Mouse (Mus musculus) adrenal gland, postnatal 36 days (tissue): Measurements from ENCODE around the gene Olfr427. TPM values are rescaled to one million over a fixed set of nuclear protein-coding genes. Genes with fewer than 3 reads are reported as not detected.
"Not testable (repeated sequence)": the region's sequence is repeated elsewhere in the genome, so short reads cannot be mapped to it uniquely, and the experiment has no call there.

Experiments
- DNase-seq, 2 experiments: peaks; one replicate each; pipeline ENCODE4 v3.0.0; 2021; ENCODE audit warnings: mixed read lengths in 1 of 2
- long read RNA-seq, 2 experiments: library from polyadenylated mRNA; stranded (forward); transcript quantifications; one replicate each; pipeline ENCODE4 v2.0.0; 2021; ENCODE audit warnings: borderline sequencing depth in 2 of 2
- total RNA-seq, 2 experiments: library from RNA; stranded (reverse); gene quantifications; 2 replicates each; pipeline ENCODE4 v1.2.3; 2021

The Olfr427 gene
- total RNA-seq: not detected
- long read RNA-seq, experiment 1: 0 reads
- long read RNA-seq, experiment 2: 0 reads

DNA sequence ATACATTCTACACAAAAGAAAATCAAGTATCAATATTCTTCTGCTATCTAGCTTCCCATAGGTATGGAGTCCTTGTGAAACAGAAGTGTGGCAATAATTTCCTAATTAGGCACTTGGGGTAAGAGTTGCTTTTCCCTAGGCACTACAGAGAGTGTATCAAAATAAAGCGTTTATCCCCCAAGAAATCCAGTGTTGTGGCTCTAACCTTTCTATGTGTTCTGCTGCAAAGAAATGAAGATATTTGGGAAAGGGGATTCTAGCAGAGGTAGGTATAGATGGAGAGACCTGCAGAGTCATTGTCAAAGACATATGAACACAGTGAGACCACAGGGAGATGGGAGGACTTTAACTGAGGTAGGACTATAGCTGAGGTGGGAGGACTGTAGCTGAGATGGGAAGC lies at the start of gene Olfr427:
Olfr427 (plus strand) TSS at position 301 of the 400 bp plus-strand sequence.
- no peak for DNase-seq

GRCm38 (mm10) chr1:174048227-174048626 lies 48.5 kb upstream of the Olfr427 start:
- DNase-seq: not testable (repeated sequence)

DNA sequence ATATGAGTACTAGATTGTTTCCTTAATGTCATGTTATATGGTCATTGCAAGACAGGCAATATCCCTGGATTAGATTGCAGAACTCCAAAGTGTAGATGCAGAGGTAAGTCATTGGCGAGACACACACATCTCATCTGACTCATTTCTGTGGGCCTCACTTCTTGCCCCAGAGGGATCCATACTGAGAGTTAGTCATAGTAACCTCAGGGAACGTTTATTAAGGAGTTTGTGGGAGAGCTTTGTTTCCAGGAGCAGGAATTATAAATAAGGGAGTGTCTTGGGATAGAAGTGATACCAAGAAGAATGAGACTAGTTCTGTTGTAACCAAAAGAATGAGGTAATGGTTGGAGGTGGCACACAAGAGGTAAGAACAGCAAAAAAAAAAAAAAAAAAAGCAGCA lies 47.8 kb upstream of the Olfr427 start, which contains the start of gene Olfr432:
Olfr432 (plus strand) TSS at position 313 of the 400 bp plus-strand sequence.
- DNase-seq: no peak

DNA sequence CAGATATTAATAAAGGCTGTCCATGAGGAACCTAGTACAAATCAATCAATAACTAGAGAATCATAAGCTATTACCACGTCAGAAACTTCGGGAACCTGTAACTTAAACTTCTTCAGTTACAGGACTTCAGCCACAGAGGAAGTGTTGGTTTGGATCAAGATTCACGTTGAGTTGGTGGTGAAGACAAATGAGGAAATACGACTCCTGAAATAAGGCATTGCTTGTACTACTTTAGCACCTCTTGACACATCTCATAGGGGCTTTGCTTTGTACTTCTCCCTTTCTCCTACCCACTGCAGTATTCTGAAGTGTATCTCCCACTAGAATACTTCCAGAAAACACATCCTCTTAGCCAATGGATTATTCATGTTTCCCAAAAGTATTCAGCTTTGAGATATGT lies 47.3 kb upstream of the Olfr427 start:
- not testable (repeated sequence) for DNase-seq

GRCm38 (mm10) chr1:174050532-174050931 lies 46.2 kb upstream of the Olfr427 start:
- DNase-seq: no peak

DNA sequence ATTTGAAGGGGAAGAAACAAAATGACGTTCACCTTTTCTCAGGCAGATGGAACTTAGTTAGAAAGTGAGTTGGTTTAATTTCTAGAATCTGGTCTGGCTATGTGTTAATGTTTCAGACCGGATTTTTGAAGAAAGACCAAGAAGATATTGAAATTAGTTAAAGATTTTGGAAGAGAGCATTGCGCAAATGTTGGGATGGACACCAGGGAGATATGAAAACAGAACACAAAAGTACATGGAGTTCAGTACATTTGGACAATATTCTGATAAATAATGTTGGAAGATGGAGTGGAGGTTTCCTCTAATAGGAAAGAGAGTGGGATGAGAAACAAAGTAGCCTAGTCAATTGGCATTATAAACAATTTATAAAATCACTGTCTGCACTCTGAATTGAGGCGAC lies 45.2 kb upstream of the Olfr427 start:
- no peak for DNase-seq

DNA sequence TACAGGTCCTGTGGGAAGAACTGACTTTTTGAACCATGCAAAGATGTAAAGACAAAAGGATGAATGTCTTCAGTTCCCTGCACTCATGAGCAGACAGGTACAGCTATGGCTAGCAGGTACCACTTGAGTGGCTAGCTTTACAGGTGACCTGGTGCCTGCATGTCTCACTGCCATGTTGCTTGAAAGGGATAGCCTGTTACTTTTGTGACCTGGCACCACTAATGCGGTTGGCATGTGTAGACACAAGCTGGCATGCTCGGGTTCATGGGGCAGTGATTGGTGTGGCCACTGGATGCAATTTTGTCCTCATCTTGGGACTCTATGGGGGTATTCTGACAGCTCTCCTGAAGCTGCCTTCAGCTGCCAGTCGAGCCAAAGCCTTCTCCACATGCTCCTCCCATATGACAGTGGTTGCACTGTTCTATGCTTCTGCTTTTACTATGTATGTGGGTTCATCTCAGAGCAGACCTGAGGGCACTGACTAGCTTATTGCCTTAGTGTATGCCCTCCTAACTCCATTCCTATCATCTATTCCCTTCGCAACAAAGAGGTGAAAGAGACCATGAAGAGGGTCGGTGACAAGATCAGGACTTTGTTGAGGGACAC lies 44.7 kb upstream of the Olfr427 start:
- no peak for DNase-seq

GRCm38 (mm10) chr1:174052981-174053380 lies 43.7 kb upstream of the Olfr427 start:
- DNase-seq: peak in 1 of 2 experiments; percentile 5

DNA sequence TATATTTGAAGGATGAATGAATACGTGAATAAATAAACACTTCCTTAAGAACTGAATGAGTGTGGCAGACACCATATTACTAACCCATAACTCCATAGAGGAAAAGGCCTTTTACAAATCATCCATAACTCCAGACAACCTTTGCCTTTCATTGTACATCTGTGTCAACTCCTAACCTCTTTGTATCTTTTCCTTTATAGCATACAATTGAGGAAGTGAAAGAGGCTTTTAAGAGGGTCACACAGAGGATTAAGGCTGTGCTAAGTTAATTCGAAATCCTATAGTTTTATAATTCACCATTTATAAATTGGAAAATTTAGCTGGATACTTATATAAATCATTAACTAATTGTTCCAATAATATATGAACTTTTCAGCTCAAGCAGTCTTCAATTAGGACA lies 41.4 kb upstream of the Olfr427 start:
- no peak for DNase-seq

DNA sequence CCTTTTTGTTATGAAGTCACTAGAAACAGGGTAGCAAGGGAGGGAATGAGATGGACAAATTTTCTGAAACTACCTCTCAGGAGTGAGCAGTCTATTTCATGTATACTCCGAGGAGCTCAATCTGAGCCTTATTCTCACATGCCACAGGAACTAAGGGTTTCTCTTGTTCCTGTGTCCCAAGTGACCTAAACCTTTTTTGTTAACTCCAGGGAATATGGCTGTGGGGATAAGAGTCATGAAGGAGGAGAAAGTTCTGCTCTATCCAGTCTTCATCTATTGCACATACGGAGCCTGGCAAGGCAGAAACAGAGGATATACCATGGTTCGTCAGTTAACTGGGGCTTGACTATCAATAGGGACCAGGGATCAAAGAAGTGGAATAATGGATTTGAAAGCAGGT lies 30.4 kb upstream of the Olfr427 start, which contains the start of gene Olfr430:
Olfr430 (plus strand) TSS at position 301 of the 400 bp plus-strand sequence.
- DNase-seq: no peak

DNA sequence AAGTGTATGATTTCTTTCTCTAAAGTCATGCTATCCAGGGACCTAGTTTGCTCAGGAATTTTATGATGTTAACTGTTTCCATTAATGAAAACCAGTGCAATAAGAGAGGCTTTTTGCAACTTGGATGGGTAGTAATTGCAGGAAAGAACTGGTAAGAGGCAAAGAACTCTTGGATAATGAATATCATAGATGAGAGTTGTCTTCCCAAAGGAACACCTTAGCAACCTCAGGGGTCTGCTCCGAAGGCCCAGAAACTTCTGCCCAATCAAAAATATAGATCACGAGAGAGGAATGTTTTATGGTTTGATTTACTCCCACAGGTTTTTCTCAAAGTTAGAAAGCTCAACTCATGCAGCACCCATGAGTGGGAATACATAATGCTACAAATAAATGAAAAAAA lies 12.7 kb upstream of the Olfr427 start, which contains the start of gene Olfr429:
Olfr429 (plus strand) TSS at position 301 of the 400 bp plus-strand sequence.
- DNase-seq: no peak

GRCm38 (mm10) chr1:174103735-174104134 lies 7.0 kb downstream of the Olfr427 start:
- no peak for DNase-seq

GRCm38 (mm10) chr1:174121062-174121461 lies 24.4 kb downstream of the Olfr427 start, which contains the start of gene Olfr231:
TSS of gene Olfr231 (minus strand) at chr1:174121162.
- DNase-seq: no peak

DNA sequence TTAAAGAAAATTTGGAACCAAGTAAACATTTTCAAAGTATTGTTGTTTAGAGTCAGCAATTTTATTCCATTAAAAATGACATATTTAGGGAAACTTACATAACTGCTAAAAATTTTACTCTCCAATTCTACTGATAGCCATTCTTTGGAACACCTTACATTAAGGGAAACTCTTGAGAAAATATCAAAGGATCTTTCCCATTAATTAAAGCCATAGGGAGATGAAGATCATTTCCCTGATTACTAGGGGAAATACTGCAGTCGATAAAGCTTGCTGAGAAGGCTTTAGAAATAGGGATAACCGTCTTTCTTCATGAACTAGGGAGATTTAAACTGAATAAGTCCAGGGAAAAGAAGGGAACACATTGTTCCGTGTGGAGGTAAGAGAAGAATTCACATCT lies 34.5 kb downstream of the Olfr427 start, which contains the start of gene Olfr424:
Olfr424 (plus strand) TSS at position 301 of the 400 bp plus-strand sequence.
- DNase-seq: no peak

DNA sequence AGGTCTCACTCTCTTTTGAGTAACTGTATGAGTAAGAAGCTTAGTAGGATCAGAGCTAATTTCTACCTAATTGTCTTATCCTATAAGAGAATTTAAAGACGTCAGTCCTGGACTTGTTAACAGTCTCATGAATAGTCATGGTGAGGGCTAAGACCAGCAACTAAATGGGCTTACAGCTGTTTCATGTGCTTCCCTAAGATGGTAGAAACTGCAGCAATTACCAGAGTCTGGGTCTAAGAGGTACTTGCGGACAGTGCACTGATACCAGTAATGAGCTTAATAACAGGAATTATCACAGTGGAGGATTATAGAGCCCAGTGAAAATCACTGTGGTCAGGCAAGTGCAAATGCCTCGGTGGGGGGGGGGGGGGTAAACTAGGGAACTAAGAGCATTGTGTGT lies 35.3 kb downstream of the Olfr427 start:
- DNase-seq: no peak

DNA sequence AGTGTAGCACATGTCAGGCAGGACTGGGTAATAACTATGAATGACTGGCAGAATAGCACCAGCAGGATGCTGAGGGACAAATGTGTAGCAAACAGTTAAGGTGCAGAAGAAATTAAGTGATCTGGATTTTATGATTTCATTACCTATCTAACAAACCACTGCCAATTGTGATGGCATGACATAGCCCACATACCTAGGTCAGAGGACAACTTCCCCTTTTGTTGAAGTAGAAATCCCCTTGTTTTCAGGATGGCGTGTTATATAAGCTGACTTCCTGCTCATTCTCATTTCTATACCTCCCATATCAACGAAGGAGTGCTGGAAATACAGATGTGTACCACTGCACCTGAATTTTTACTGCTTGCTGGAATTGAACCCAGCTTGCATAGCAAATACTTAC lies 44.7 kb downstream of the Olfr427 start:
- DNase-seq: no peak

GRCm38 (mm10) chr1:174146696-174147095 lies 50.0 kb downstream of the Olfr427 start:
- DNase-seq: no peak

- DNase-seq: no peak
These were observed 52.6 kb downstream of the Olfr427 start for GRCm38 (mm10) chr1:174149289-174149688.

Other genes with a start within 250 kb of the Olfr427 start
- gene Ifi211, start 183.8 kb upstream of the Olfr427 start, total RNA-seq: 1 to 10 TPM; 2.8 to 5.5 TPM
- gene Mndal, start 154.4 kb upstream of the Olfr427 start, total RNA-seq: 10 to 100 TPM; 10.2 to 17.8 TPM
- 10 to 100 TPM in 1 of 2 experiments, 1 to 10 TPM in 1; 9.3 to 16.7 TPM for gene Ifi203, start 154.2 kb upstream of the Olfr427 start, total RNA-seq
- gene Ifi202b, start 114.1 kb upstream of the Olfr427 start, total RNA-seq: not detected
- gene Ifi205, start 65.1 kb upstream of the Olfr427 start, total RNA-seq: 10 to 100 TPM in 1 of 2 experiments, 1 to 10 TPM in 1; 2.6 to 16.8 TPM
- not detected for gene Olfr433, start 56.2 kb upstream of the Olfr427 start, total RNA-seq
- not detected for gene Olfr432, start 47.7 kb upstream of the Olfr427 start, total RNA-seq
- not detected for gene Olfr430, start 30.3 kb upstream of the Olfr427 start, total RNA-seq
- not detected for gene Olfr429, start 12.6 kb upstream of the Olfr427 start, total RNA-seq
- gene Olfr231, start 24.3 kb downstream of the Olfr427 start, total RNA-seq: not detected
- not detected for gene Olfr424, start 34.6 kb downstream of the Olfr427 start, total RNA-seq
- gene Olfr420, start 58.7 kb downstream of the Olfr427 start, total RNA-seq: not detected
- under 1 TPM; 0.49 to 0.63 TPM for gene Spta1, start 75.9 kb downstream of the Olfr427 start, total RNA-seq
- not detected for gene Olfr419, start 155.2 kb downstream of the Olfr427 start, total RNA-seq
- gene Mptx1, start 233.6 kb downstream of the Olfr427 start, total RNA-seq: not detected